Comparison of ENCODE assay signal across 9 mouse cellular contexts in the genomic region with DNA sequence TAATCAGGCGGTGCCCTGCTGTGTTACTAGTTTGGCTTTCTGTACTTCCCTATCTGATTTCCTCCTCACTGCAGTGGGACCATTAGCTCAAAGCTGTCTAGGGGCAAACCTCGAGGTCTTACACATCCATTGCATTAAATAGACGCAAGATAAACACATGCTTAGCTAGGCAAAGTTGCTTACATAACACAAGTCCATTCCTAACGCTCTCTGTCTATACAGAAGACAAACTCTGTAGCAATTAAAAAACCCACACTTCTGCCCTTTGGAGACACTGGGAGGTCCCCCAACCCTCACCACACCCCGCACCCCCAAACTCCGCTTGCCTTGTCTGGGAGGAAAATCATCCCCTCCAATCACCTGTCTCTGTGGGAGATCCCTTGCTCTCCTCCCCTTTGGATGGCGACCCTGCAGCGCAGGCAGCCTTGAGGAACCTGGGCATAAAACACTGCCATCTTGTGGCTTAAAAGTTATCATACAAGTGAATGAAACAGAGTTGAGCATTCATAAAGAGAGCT. TPM values are rescaled to one million over a fixed set of nuclear protein-coding genes. Genes with fewer than 3 reads are reported as not detected.
DNase-seq lines count a peak whose midpoint lies in the region; ATAC-seq lines count a peak whose summit lies in the region.
"Had no signal": no experiment of that assay in that cellular context is flagged by ENCODE, and none has a peak within 500 bp of the region (broad histone marks: within the 10 kb centered on the region; RNA-seq: fewer than 3 reads in every experiment).

No protein-coding gene starts in this region.

- H3K4me2 ChIP-seq in embryonic facial prominence, embryonic 12.5 days (replicated peaks), result no peak overlapping the region
- H3K4me2 ChIP-seq in hindbrain, embryonic 16.5 days (ENCODE audit: low read length), result no peak overlapping the region

- no peak overlapping the region for H3K9ac ChIP-seq in embryonic facial prominence, embryonic 12.5 days
- no peak overlapping the region for H3K9ac ChIP-seq in hindbrain, embryonic 16.5 days (ENCODE audit: low read depth, low read length)

- no peaks in the 10 kb centered on the region for H3K9me3 ChIP-seq in embryonic facial prominence, embryonic 12.5 days
- no peaks in the 10 kb centered on the region for H3K9me3 ChIP-seq in hindbrain, embryonic 16.5 days (ENCODE audit: control insufficient read depth, low read length)
- H3K9me3 ChIP-seq: megakaryocyte, embryonic 14.5 days had no signal

- WGBS in embryonic facial prominence, embryonic 12.5 days, result 21% methylated on average over 8 of the region's 8 CpGs
- WGBS in hindbrain, embryonic 16.5 days, result 28% methylated on average over 8 of the region's 8 CpGs

- peak; percentile 3 for DNase-seq in kidney, adult 18-20 months
- DNase-seq in kidney, adult 8-10 months, result no peak
- peak; percentile 1 to 5 for DNase-seq in adrenal gland, postnatal 36 days
- DNase-seq in left cerebral cortex, postnatal 4 days, result peak; percentile 36
- peak; percentile 15 for DNase-seq in naive thymus-derived CD4-positive, alpha-beta T cell, adult 2 months (ENCODE audit: low read depth)
- no peak for DNase-seq in spleen, adult 12 weeks (ENCODE audit: low spot score)

- peak; percentile 60; the same call in 1 of the 2 replicates for ATAC-seq in embryonic facial prominence, embryonic 12.5 days (ENCODE audit: insufficient number of reproducible peaks, insufficient read depth, low FRiP score, low TSS enrichment)
- peak; percentile 69; the same call in 1 of the 2 replicates for ATAC-seq in hindbrain, embryonic 16.5 days

- intact Hi-C loops in left cerebral cortex, postnatal 4 days (cut with DNase I), result loop anchor here (10.0 kb wide), 3 partner anchors 194 to 464 kb away; no protein-coding TSS in a partner anchor

- 0 out of 2 replicates have a peak, but pooled peaks cover 6% of the 10 kb centered on the region for H3K27me3 ChIP-seq in embryonic facial prominence, embryonic 12.5 days
- no peaks in the 10 kb centered on the region for H3K27me3 ChIP-seq in hindbrain, embryonic 16.5 days (replicated peaks; ENCODE audit: control insufficient read depth, insufficient read depth, low read length)

- no peak overlapping the region for H3K27ac ChIP-seq in embryonic facial prominence, embryonic 12.5 days
- no peak overlapping the region for H3K27ac ChIP-seq in hindbrain, embryonic 16.5 days (ENCODE audit: low read depth, low read length)

- no peaks in the 10 kb centered on the region for H3K4me1 ChIP-seq in embryonic facial prominence, embryonic 12.5 days
- no peaks in the 10 kb centered on the region for H3K4me1 ChIP-seq in hindbrain, embryonic 16.5 days (ENCODE audit: control insufficient read depth, insufficient read depth, low read depth, low read length)

- H3K4me3 ChIP-seq in embryonic facial prominence, embryonic 12.5 days, result no peak overlapping the region
- no peak overlapping the region for H3K4me3 ChIP-seq in hindbrain, embryonic 16.5 days (ENCODE audit: low read length)
- H3K4me3 ChIP-seq: megakaryocyte, embryonic 14.5 days had no signal

- H3K36me3 ChIP-seq in embryonic facial prominence, embryonic 12.5 days, result no peaks in the 10 kb centered on the region
- H3K36me3 ChIP-seq in hindbrain, embryonic 16.5 days (ENCODE audit: control insufficient read depth, insufficient read depth, low read length), result no peaks in the 10 kb centered on the region

RNA-seq across cellular contexts. Expression of gene Zbtb14, which starts 33.8 kb away (rescaled TPM):
- total RNA-seq in adrenal gland, postnatal 36 days (2021), result 10 to 100 TPM; 14.5 to 17.4 TPM
- polyA plus RNA-seq in embryonic facial prominence, embryonic 12.5 days (2016; fragmentation: Nextera tagmentation; extraction: Ambion mirVana), result 30.4 and 30.6 TPM in 2 replicates
- polyA plus RNA-seq in hindbrain, embryonic 16.5 days (2015; fragmentation: Nextera tagmentation; extraction: Ambion mirVana), result 22.4 and 28.3 TPM in 2 replicates
- total RNA-seq in left cerebral cortex, postnatal 4 days (2021), result 10 to 100 TPM; 25.4 to 26.8 TPM

Comparison
In these comparisons a context has a peak if more than half of its experiments do, and no peak if none do; other contexts are left out.
1. DNase-seq: peak in kidney, adult 18-20 months (single experiment), adrenal gland, postnatal 36 days (2 of 2), left cerebral cortex, postnatal 4 days (single experiment) and naive thymus-derived CD4-positive, alpha-beta T cell, adult 2 months (single experiment); none in kidney, adult 8-10 months (0 of 2) and spleen, adult 12 weeks (single experiment).